Mouse (Mus musculus) stomach, postnatal 0 days (tissue): Measurements from ENCODE around the gene Hspe1. TPM values are rescaled to one million over a fixed set of nuclear protein-coding genes. Genes with fewer than 3 reads are reported as not detected.

Experiments
- ATAC-seq: fragments of 200-750 bp; cut with Nextera tagmentation; 2 replicates; pipeline ENCODE4 v1.8.0; 2017; ENCODE audit not compliant: low FRiP score, low TSS enrichment
- DNase-seq: peaks from one replicate; pipeline ENCODE4 v3.0.0-alpha.2; 2016; ENCODE audit warnings: low spot score
- H3K27ac ChIP-seq: fragments of 300-500 bp; sonication (generic); replicated peaks from 2 replicates; pipeline ENCODE4 v1.5.1; 2014; ENCODE audit warnings: mild to moderate bottlenecking, control low read depth
- H3K27me3 ChIP-seq: fragments of 300-500 bp; sonication (generic); 2 replicates; pipeline ENCODE4 v1.6.1; 2014; ENCODE audit warnings: low read length; ENCODE audit not compliant: control insufficient read depth, insufficient read depth
- H3K36me3 ChIP-seq: fragments of 300-500 bp; sonication (generic); 2 replicates; pipeline ENCODE4 v1.6.1; 2014; ENCODE audit warnings: low read length, mixed read lengths; ENCODE audit not compliant: control insufficient read depth, insufficient read depth
- H3K4me1 ChIP-seq: fragments of 300-500 bp; sonication (generic); replicated peaks from 2 replicates; pipeline ENCODE4 v1.6.1; 2014; ENCODE audit warnings: antibody characterized with exemption; ENCODE audit not compliant: control insufficient read depth, insufficient read depth
- H3K4me2 ChIP-seq: fragments of 300-500 bp; sonication (generic); replicated peaks from 2 replicates; pipeline ENCODE4 v1.6.1; 2014; ENCODE audit warnings: low read depth, mild to moderate bottlenecking, control low read depth, moderate library complexity
- H3K4me3 ChIP-seq: fragments of 300-500 bp; sonication (generic); 2 replicates; pipeline ENCODE4 v1.5.1; 2014; ENCODE audit warnings: low read depth, low read length, control low read depth
- H3K9ac ChIP-seq: fragments of 300-500 bp; sonication (generic); 2 replicates; pipeline ENCODE4 v1.6.1; 2014; ENCODE audit warnings: mild to moderate bottlenecking, low read length, control low read depth, mixed read lengths
- H3K9me3 ChIP-seq: fragments of 300-500 bp; sonication (generic); 2 replicates; pipeline ENCODE4 v1.6.1; 2016; ENCODE audit warnings: low read length; ENCODE audit not compliant: control insufficient read depth
- CTCF ChIP-seq: IDR thresholded peaks from 2 replicates; pipeline ENCODE4 v1.5.1; 2016; ENCODE audit warnings: antibody characterized with exemption, low read depth, mild to moderate bottlenecking, moderate library complexity
- EP300 ChIP-seq: optimal IDR thresholded peaks from 2 replicates; pipeline ENCODE3; 2016; ENCODE audit warnings: antibody characterized with exemption
- whole genome bisulfite sequencing: fragments of 180-500 bp; shearing (Covaris S2); extraction: QIAGEN DNeasy Blood & Tissue Kit; methylation state at CpG from one replicate; pipeline ENCODE4 v1.1.7; 2014; 5-methylcytosine and 5-hydroxymethylcytosine counted together
- polyA plus RNA-seq: library from polyadenylated mRNA; unstranded; fragments of >200 nt; fragmentation: Nextera tagmentation; extraction: Ambion mirVana; gene quantifications from 2 replicates; pipeline ENCODE4 v1.2.1, GENCODE M21; 2015

The Hspe1 gene
- polyA plus RNA-seq, 1 experiment from 2014 or later = 324 TPM

- Histone ChIP-seq H3K27ac (no peak overlapping the region), H3K27me3 (no peaks in the 10 kb centered on the region), H3K4me1 (no peaks in the 10 kb centered on the region), H3K4me2 (no peak overlapping the region), H3K9ac (no peak overlapping the region), H3K9me3 (no peaks in the 10 kb centered on the region), H3K4me3 (no peak overlapping the region), H3K36me3 (0 out of 2 replicates have a peak, but pooled peaks cover 3% of the 10 kb centered on the region)
- DNase-seq (no peak), ATAC-seq (no peak)
- TF ChIP-seq CTCF (no peak), EP300 (no peak)
- WGBS = 91% methylated on average over 3 of the region's 3 CpGs
These were observed 46.4 kb downstream of the Hspe1 start for GRCm38 (mm10) chr1:55134301-55134700.

GRCm38 (mm10) chr1:55135846-55136245 is 47.9 kb downstream of the Hspe1 start:
- WGBS = 88% methylated on average over 1 of the region's 1 CpGs
- ATAC-seq (no peak), DNase-seq (no peak)
- no peak for TF ChIP-seq EP300
- TF ChIP-seq CTCF = no peak
- no peak overlapping the region for H3K4me2 ChIP-seq
- H3K4me3 ChIP-seq = no peak overlapping the region
- H3K9ac ChIP-seq = no peak overlapping the region
- peaks cover 6% of the 10 kb centered on the region; the same call in 1 of the 2 replicates for H3K36me3 ChIP-seq
- no peak overlapping the region for H3K27ac ChIP-seq
- H3K4me1 ChIP-seq = no peaks in the 10 kb centered on the region
- H3K9me3 ChIP-seq = no peaks in the 10 kb centered on the region
- H3K27me3 ChIP-seq = no peaks in the 10 kb centered on the region

Other genes starting within 250 kb of the Hspe1 start
- 7.8 and 8.7 TPM in 2 replicates for gene Ankrd44, start 161.7 kb upstream of the Hspe1 start, polyA plus RNA-seq
- 153 TPM in 2 replicates for gene Sf3b1, start 60.7 kb upstream of the Hspe1 start, polyA plus RNA-seq
- gene Coq10b, start 35.4 kb upstream of the Hspe1 start, polyA plus RNA-seq = 31.4 and 36.2 TPM in 2 replicates
- 154 and 166 TPM in 2 replicates for gene Hspd1, start 111 bp downstream of the Hspe1 start, polyA plus RNA-seq
- gene Mob4, start 43.1 kb downstream of the Hspe1 start, polyA plus RNA-seq = 128 and 139 TPM in 2 replicates
- 3.0 TPM in 2 replicates for gene Rftn2, start 138.7 kb downstream of the Hspe1 start, polyA plus RNA-seq
- 1.7 and 2.0 TPM in 2 replicates for gene Mars2, start 149.0 kb downstream of the Hspe1 start, polyA plus RNA-seq